Mouse (Mus musculus) CD4-positive, CD25-positive, alpha-beta regulatory T cell, adult 4 months (primary cell): ENCODE results near the gene Tjp1. TPM values are rescaled to one million over a fixed set of nuclear protein-coding genes. Genes with fewer than 3 reads are reported as not detected.

Source experiments
- polyA plus RNA-seq, 2 experiments: library from polyadenylated mRNA; unstranded; fragments of 100-300 nt; shearing (Covaris generic); gene quantifications; one replicate each; pipeline ENCODE4 v1.2.1; 2017

Gene Tjp1
- polyA plus RNA-seq, 2 experiments from 2014 or later: not detected

Other genes with a start within 250 kb of the Tjp1 start
- gene Tarsl2, start 117.1 kb upstream of the Tjp1 start, polyA plus RNA-seq: 1 to 10 TPM; 1.6 to 2.3 TPM
- 100 to 1,000 TPM in 1 of 2 experiments, 10 to 100 TPM in 1; 95.8 to 117 TPM for gene Tm2d3, start 163.4 kb upstream of the Tjp1 start, polyA plus RNA-seq